Mouse (Mus musculus): Measurements from ENCODE around the gene Sema3g. TPM values are rescaled to one million over a fixed set of nuclear protein-coding genes. Genes with fewer than 3 reads are reported as not detected.

The Sema3g gene
- polyA plus RNA-seq, 1 experiment from 2014 or later = 0.74 TPM

GRCm38 (mm10) chr14:31172781-31173455 is 44.7 kb upstream of the Sema3g start:
- no peak overlapping the region for H3K9ac ChIP-seq (ENCODE audit: low read depth, low read length)
- no peaks in the 10 kb centered on the region for H3K4me1 ChIP-seq (replicated peaks; ENCODE audit: control insufficient read depth, insufficient read depth, low read length)
- no peak for ATAC-seq
- no peaks in the 10 kb centered on the region for H3K27me3 ChIP-seq (replicated peaks; ENCODE audit: control insufficient read depth, insufficient read depth, low read length)
- H3K36me3 ChIP-seq (ENCODE audit: control insufficient read depth, insufficient read depth) = peaks cover 71% of the 10 kb centered on the region
- 74% methylated on average over 18 of the region's 18 CpGs for WGBS
- H3K4me3 ChIP-seq (ENCODE audit: low read depth, low read length) = no peak overlapping the region
- H3K27ac ChIP-seq (ENCODE audit: low read depth, low read length) = no peak overlapping the region; the same call in 1 of the 2 replicates
- no peak overlapping the region for H3K4me2 ChIP-seq (replicated peaks; ENCODE audit: low read depth)
- H3K9me3 ChIP-seq (ENCODE audit: control insufficient read depth) = no peaks in the 10 kb centered on the region
- TF ChIP-seq CTCF (IDR thresholded peaks at IDR 0.05; ENCODE audit: low read depth) = no peak

- no peak for TF ChIP-seq CTCF (IDR thresholded peaks at IDR 0.05; ENCODE audit: low read depth)
- no peak overlapping the region for H3K4me3 ChIP-seq (ENCODE audit: low read depth, low read length)
- H3K4me2 ChIP-seq (replicated peaks; ENCODE audit: low read depth) = no peak overlapping the region
- no peaks in the 10 kb centered on the region for H3K9me3 ChIP-seq (ENCODE audit: control insufficient read depth)
- 79% methylated on average over 7 of the region's 7 CpGs for WGBS
- no peaks in the 10 kb centered on the region for H3K27me3 ChIP-seq (replicated peaks; ENCODE audit: control insufficient read depth, insufficient read depth, low read length)
- peak overlapping the region; percentile 15; the same call in 1 of the 2 replicates for H3K27ac ChIP-seq (ENCODE audit: low read depth, low read length)
- no peak for ATAC-seq
- H3K9ac ChIP-seq (ENCODE audit: low read depth, low read length) = no peak overlapping the region
- H3K4me1 ChIP-seq (replicated peaks; ENCODE audit: control insufficient read depth, insufficient read depth, low read length) = no peaks in the 10 kb centered on the region
- H3K36me3 ChIP-seq (ENCODE audit: control insufficient read depth, insufficient read depth) = peaks cover 75% of the 10 kb centered on the region
These were observed 44.1 kb upstream of the Sema3g start for GRCm38 (mm10) chr14:31173537-31173936.

DNA sequence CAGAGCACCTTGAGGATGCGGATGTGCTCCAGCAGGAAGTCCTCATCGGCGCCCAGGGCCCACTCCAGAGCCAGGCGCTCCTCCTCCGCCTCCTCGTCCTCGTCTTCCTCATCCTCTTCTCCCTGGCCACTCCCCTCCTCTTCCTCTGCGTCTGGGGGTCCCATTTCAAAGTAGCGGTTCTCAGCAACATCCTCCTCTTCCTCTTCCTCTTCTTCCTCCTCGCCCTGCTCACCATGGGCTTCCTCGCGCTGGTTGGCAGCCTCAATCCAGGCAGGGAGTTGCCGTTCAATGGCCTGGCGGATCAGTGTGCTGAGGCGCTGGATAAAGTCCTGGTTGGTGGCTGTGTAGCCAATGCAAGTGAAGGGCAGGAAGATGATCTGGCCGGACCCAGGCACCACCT is 40.4 kb upstream of the Sema3g start:
- TF ChIP-seq CTCF (IDR thresholded peaks at IDR 0.05; ENCODE audit: low read depth) = no peak
- Histone ChIP-seq H3K9ac (ENCODE audit: low read depth, low read length) (no peak overlapping the region), H3K36me3 (ENCODE audit: control insufficient read depth, insufficient read depth) (peaks cover 95% of the 10 kb centered on the region), H3K4me1 (replicated peaks; ENCODE audit: control insufficient read depth, insufficient read depth, low read length) (no peaks in the 10 kb centered on the region), H3K9me3 (ENCODE audit: control insufficient read depth) (no peaks in the 10 kb centered on the region), H3K27ac (ENCODE audit: low read depth, low read length) (no peak overlapping the region), H3K4me3 (ENCODE audit: low read depth, low read length) (no peak overlapping the region), H3K27me3 (replicated peaks; ENCODE audit: control insufficient read depth, insufficient read depth, low read length) (no peaks in the 10 kb centered on the region), H3K4me2 (replicated peaks; ENCODE audit: low read depth) (no peak overlapping the region)
- 85% methylated on average over 16 of the region's 16 CpGs for WGBS
- ATAC-seq = no peak

GRCm38 (mm10) chr14:31177715-31178114 is 39.9 kb upstream of the Sema3g start:
- Histone ChIP-seq H3K4me1 (replicated peaks; ENCODE audit: control insufficient read depth, insufficient read depth, low read length) (no peaks in the 10 kb centered on the region), H3K4me3 (ENCODE audit: low read depth, low read length) (no peak overlapping the region), H3K9ac (ENCODE audit: low read depth, low read length) (no peak overlapping the region), H3K27ac (ENCODE audit: low read depth, low read length) (no peak overlapping the region), H3K4me2 (replicated peaks; ENCODE audit: low read depth) (no peak overlapping the region), H3K36me3 (ENCODE audit: control insufficient read depth, insufficient read depth) (peaks cover 95% of the 10 kb centered on the region), H3K27me3 (replicated peaks; ENCODE audit: control insufficient read depth, insufficient read depth, low read length) (no peaks in the 10 kb centered on the region), H3K9me3 (ENCODE audit: control insufficient read depth) (no peaks in the 10 kb centered on the region)
- no peak for TF ChIP-seq CTCF (IDR thresholded peaks at IDR 0.05; ENCODE audit: low read depth)
- no peak for ATAC-seq
- WGBS = 89% methylated on average over 5 of the region's 5 CpGs

- no peaks in the 10 kb centered on the region for H3K9me3 ChIP-seq (ENCODE audit: control insufficient read depth)
- no peak for ATAC-seq
- 92% methylated on average over 12 of the region's 12 CpGs for WGBS
- no peaks in the 10 kb centered on the region for H3K4me1 ChIP-seq (replicated peaks; ENCODE audit: control insufficient read depth, insufficient read depth, low read length)
- no peak overlapping the region for H3K4me2 ChIP-seq (replicated peaks; ENCODE audit: low read depth)
- no peak overlapping the region for H3K4me3 ChIP-seq (ENCODE audit: low read depth, low read length)
- H3K27ac ChIP-seq (ENCODE audit: low read depth, low read length) = no peak overlapping the region
- no peak overlapping the region for H3K9ac ChIP-seq (ENCODE audit: low read depth, low read length)
- H3K36me3 ChIP-seq (ENCODE audit: control insufficient read depth, insufficient read depth) = peaks cover 95% of the 10 kb centered on the region
- no peaks in the 10 kb centered on the region for H3K27me3 ChIP-seq (replicated peaks; ENCODE audit: control insufficient read depth, insufficient read depth, low read length)
- no peak for TF ChIP-seq CTCF (IDR thresholded peaks at IDR 0.05; ENCODE audit: low read depth)
These were observed 37.8 kb upstream of the Sema3g start for GRCm38 (mm10) chr14:31179677-31180365.

DNA sequence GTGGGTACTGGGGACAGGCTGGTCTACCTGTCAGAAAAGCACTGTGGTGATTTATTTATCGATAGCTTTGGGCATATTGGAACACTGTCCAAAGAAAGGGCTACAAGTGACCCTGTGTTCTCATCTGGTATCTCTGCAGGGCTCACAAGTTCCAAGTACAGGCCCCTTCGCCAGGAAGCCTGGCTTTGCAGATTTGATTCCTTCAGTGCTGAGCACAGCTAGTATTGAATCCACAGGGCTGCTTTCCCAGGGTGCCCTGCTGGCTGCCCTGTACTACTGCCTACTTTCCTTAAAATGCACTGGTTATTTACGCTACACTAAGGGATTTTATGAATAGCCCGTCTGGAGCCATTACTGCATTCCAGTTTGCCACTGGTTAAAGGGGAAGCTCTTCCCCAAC is 36.1 kb upstream of the Sema3g start:
- Histone ChIP-seq H3K36me3 (ENCODE audit: control insufficient read depth, insufficient read depth) (peaks cover 95% of the 10 kb centered on the region), H3K27me3 (replicated peaks; ENCODE audit: control insufficient read depth, insufficient read depth, low read length) (no peaks in the 10 kb centered on the region), H3K4me3 (ENCODE audit: low read depth, low read length) (0 out of 2 replicates have a peak overlapping the region, but pooled peaks have one; percentile 12), H3K9me3 (ENCODE audit: control insufficient read depth) (no peaks in the 10 kb centered on the region), H3K9ac (ENCODE audit: low read depth, low read length) (no peak overlapping the region), H3K27ac (ENCODE audit: low read depth, low read length) (peak overlapping the region; percentile 35; the same call in 1 of the 2 replicates), H3K4me2 (replicated peaks; ENCODE audit: low read depth) (0 out of 2 replicates have a peak overlapping the region, but pooled peaks have one; percentile 35), H3K4me1 (replicated peaks; ENCODE audit: control insufficient read depth, insufficient read depth, low read length) (no peaks in the 10 kb centered on the region)
- WGBS = 80% methylated on average over 4 of the region's 4 CpGs
- ATAC-seq = no peak
- TF ChIP-seq CTCF (IDR thresholded peaks at IDR 0.05; ENCODE audit: low read depth) = no peak
